Comparison of ENCODE assay signal across 8 mouse cellular contexts in the genomic region with DNA sequence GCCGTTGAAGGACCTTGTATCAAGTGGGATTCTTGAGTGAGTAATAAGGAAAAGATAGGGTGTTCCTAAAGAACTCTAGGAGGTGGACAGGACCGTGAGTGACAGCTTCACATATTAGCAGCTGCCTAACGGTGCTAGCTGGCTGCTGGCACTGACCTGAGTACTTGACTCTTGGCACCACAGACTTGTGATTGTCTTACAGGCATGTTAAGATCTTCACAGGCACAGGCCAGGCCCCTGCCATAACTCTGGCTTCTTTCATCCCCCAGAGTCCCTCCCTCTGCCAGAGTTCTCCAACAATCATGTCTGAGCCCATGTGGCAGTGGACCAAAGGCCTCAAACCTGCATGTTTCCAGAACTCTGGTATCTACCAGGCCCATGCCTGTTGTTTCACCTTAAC. TPM values are rescaled to one million over a fixed set of nuclear protein-coding genes. Genes with fewer than 3 reads are reported as not detected.
DNase-seq lines count a peak whose midpoint lies in the region; ATAC-seq and TF ChIP-seq lines count a peak whose summit lies in the region.
"Had no signal": no experiment of that assay in that cellular context is flagged by ENCODE, and none has a peak within 500 bp of the region (broad histone marks: within the 10 kb centered on the region; RNA-seq: fewer than 3 reads in every experiment).

No protein-coding gene starts in this region.

- H3K9ac ChIP-seq in heart, embryonic 12.5 days, result no peak overlapping the region
- peak overlapping the region; percentile 19; the same call in 1 of the 2 replicates for H3K9ac ChIP-seq in hindbrain, embryonic 12.5 days
- H3K9ac ChIP-seq in midbrain, postnatal 0 days (replicated peaks; ENCODE audit: low read length, poor library complexity, severe bottlenecking), result no peak overlapping the region

- no peak for ATAC-seq in heart, embryonic 12.5 days (ENCODE audit: insufficient number of reproducible peaks, low FRiP score)
- no peak for ATAC-seq in hindbrain, embryonic 12.5 days (ENCODE audit: low FRiP score)
- ATAC-seq in midbrain, postnatal 0 days (ENCODE audit: low FRiP score), result no peak
- ATAC-seq in granulocyte monocyte progenitor cell, adult 5-6 weeks (replicated peaks; ENCODE audit: poor library complexity, severe bottlenecking), result no peak

- WGBS in heart, embryonic 12.5 days, result 59% methylated on average over 3 of the region's 3 CpGs
- WGBS in hindbrain, embryonic 12.5 days, result 82% methylated on average over 3 of the region's 3 CpGs
- WGBS in midbrain, postnatal 0 days, result 70% methylated on average over 3 of the region's 3 CpGs

- peak overlapping the region; percentile 36; the same call in 1 of the 2 replicates for H3K27ac ChIP-seq in heart, embryonic 12.5 days (ENCODE audit: poor library complexity, severe bottlenecking)
- H3K27ac ChIP-seq in hindbrain, embryonic 12.5 days, result peak overlapping the region; percentile 53
- H3K27ac ChIP-seq in midbrain, postnatal 0 days (ENCODE audit: low read depth, low read length), result peak overlapping the region; percentile 21; the same call in 1 of the 2 replicates

- peak; percentile 37 to 48 for DNase-seq in heart, adult 9 months (ENCODE audit: low spot score in 2 of 2)
- no peak for DNase-seq in heart, adult 8-10 months (ENCODE audit: low spot score)
- no peak for DNase-seq in midbrain, postnatal 0 days (ENCODE audit: low spot score)
- no peak for DNase-seq in embryo, embryonic 11 days

- no peak overlapping the region for H3K4me2 ChIP-seq in heart, embryonic 12.5 days
- no peak overlapping the region for H3K4me2 ChIP-seq in hindbrain, embryonic 12.5 days (replicated peaks)
- H3K4me2 ChIP-seq in midbrain, postnatal 0 days (ENCODE audit: low read depth, low read length, poor library complexity, severe bottlenecking), result no peak overlapping the region

- H3K27me3 ChIP-seq in heart, embryonic 12.5 days (replicated peaks), result no peaks in the 10 kb centered on the region
- no peaks in the 10 kb centered on the region for H3K27me3 ChIP-seq in hindbrain, embryonic 12.5 days
- no peaks in the 10 kb centered on the region for H3K27me3 ChIP-seq in midbrain, postnatal 0 days (ENCODE audit: insufficient read depth, low read length)

- TF ChIP-seq CTCF in midbrain, postnatal 0 days (IDR thresholded peaks at IDR 0.05), result no peak

- peaks cover 79% of the 10 kb centered on the region for H3K4me1 ChIP-seq in heart, embryonic 12.5 days (replicated peaks)
- peaks cover 100% of the 10 kb centered on the region for H3K4me1 ChIP-seq in hindbrain, embryonic 12.5 days
- peaks cover 32% of the 10 kb centered on the region for H3K4me1 ChIP-seq in midbrain, postnatal 0 days (ENCODE audit: insufficient read depth, low read length)

- 0 out of 2 replicates have a peak, but pooled peaks cover 4% of the 10 kb centered on the region for H3K36me3 ChIP-seq in heart, embryonic 12.5 days
- 0 out of 2 replicates have a peak, but pooled peaks cover 6% of the 10 kb centered on the region for H3K36me3 ChIP-seq in hindbrain, embryonic 12.5 days
- H3K36me3 ChIP-seq in midbrain, postnatal 0 days (ENCODE audit: insufficient read depth, low read length), result no peaks in the 10 kb centered on the region

- no peak overlapping the region for H3K4me3 ChIP-seq in heart, embryonic 12.5 days
- H3K4me3 ChIP-seq in hindbrain, embryonic 12.5 days, result no peak overlapping the region
- no peak overlapping the region for H3K4me3 ChIP-seq in midbrain, postnatal 0 days (ENCODE audit: low read depth, low read length)
- H3K4me3 ChIP-seq: megakaryocyte, embryonic 14.5 days had no signal

- no peaks in the 10 kb centered on the region for H3K9me3 ChIP-seq in heart, embryonic 12.5 days (replicated peaks)
- no peaks in the 10 kb centered on the region for H3K9me3 ChIP-seq in hindbrain, embryonic 12.5 days (replicated peaks)
- H3K9me3 ChIP-seq in midbrain, postnatal 0 days (ENCODE audit: low read length), result no peaks in the 10 kb centered on the region
- H3K9me3 ChIP-seq: megakaryocyte, embryonic 14.5 days had no signal

RNA-seq across cellular contexts. Expression of a gene that starts 48.1 kb away (rescaled TPM):
- 100 to 1,000 TPM in 1 of 4 experiments, 10 to 100 TPM in 3; 93.9 to 102 (median 96.0) TPM for total RNA-seq in heart, adult 8-10 months (2022)
- polyA plus RNA-seq in heart, embryonic 12.5 days (2016; fragmentation: Nextera tagmentation; extraction: Ambion mirVana), result 84.4 and 87.0 TPM in 2 replicates
- 78.0 and 80.8 TPM in 2 replicates for polyA plus RNA-seq in hindbrain, embryonic 12.5 days (2016; fragmentation: Nextera tagmentation; extraction: Ambion mirVana)
- 51.7 and 53.3 TPM in 2 replicates for total RNA-seq in midbrain, postnatal 0 days (2014; rRNA removed)
- 71.5 and 76.7 TPM in 2 replicates for polyA plus RNA-seq in midbrain, postnatal 0 days (2015; fragmentation: Nextera tagmentation; extraction: Ambion mirVana)
- 78.5 and 105 TPM in 2 replicates for total RNA-seq in granulocyte monocyte progenitor cell, adult 5-6 weeks (2014; fragmentation: Nextera tagmentation)
- 56.6 and 61.0 TPM in 2 replicates for total RNA-seq in granulocyte monocyte progenitor cell, adult 5-6 weeks (2017)

RNA-seq across cellular contexts. Expression of a gene that starts 48.3 kb away (rescaled TPM):
- 10 to 100 TPM; 24.2 to 35.1 (median 27.8) TPM for total RNA-seq in heart, adult 8-10 months (2022)
- polyA plus RNA-seq in heart, embryonic 12.5 days (2016; fragmentation: Nextera tagmentation; extraction: Ambion mirVana), result 4.5 and 5.9 TPM in 2 replicates
- polyA plus RNA-seq in hindbrain, embryonic 12.5 days (2016; fragmentation: Nextera tagmentation; extraction: Ambion mirVana), result 4.1 and 4.5 TPM in 2 replicates
- total RNA-seq in midbrain, postnatal 0 days (2014; rRNA removed), result 5.1 and 20.5 TPM in 2 replicates
- 4.6 and 5.6 TPM in 2 replicates for polyA plus RNA-seq in midbrain, postnatal 0 days (2015; fragmentation: Nextera tagmentation; extraction: Ambion mirVana)
- 8.8 and 10.4 TPM in 2 replicates for total RNA-seq in granulocyte monocyte progenitor cell, adult 5-6 weeks (2014; fragmentation: Nextera tagmentation)
- 7.2 and 10.9 TPM in 2 replicates for total RNA-seq in granulocyte monocyte progenitor cell, adult 5-6 weeks (2017)

Comparison
In these comparisons a context has a peak if more than half of its experiments do, and no peak if none do; other contexts are left out.
1. DNase-seq: peak in heart, adult 9 months (2 of 2); none in heart, adult 8-10 months (single experiment), midbrain, postnatal 0 days (single experiment) and embryo, embryonic 11 days (single experiment).
2. Peak in every context shown above with its lines, with median percentiles within 50 percentile points of each other: H3K27ac ChIP-seq.